Mouse (Mus musculus) cerebral cortex, adult 2 months (tissue): ENCODE results near the gene Lsamp.

Experiments
- WGBS: fragments of 180-500 bp; shearing (Covaris S2); methylation state at CpG from one replicate; pipeline ENCODE4 v1.1.7; 2018; 5-methylcytosine and 5-hydroxymethylcytosine counted together

Gene Lsamp

DNA sequence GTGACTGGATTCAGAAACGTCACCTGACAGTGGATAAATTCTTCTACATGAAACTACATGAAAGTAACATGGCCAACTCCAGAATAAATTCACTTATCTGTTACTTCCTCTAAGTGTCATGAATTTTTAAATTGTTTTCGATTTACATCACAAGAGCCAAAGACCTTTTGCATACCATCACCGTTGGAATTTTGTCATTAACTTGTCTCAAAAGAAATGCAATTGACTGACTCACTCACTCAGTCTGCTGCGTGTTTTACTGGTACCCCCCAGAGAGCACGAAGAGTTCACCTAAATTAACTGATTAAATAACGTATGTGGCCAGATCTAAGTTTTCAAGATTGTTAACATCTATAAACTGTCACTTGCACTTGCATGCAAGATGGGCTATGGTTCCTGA, 672.7 kb downstream of the Lsamp start:
- 67% methylated on average over 6 of the region's 6 CpGs for WGBS

DNA sequence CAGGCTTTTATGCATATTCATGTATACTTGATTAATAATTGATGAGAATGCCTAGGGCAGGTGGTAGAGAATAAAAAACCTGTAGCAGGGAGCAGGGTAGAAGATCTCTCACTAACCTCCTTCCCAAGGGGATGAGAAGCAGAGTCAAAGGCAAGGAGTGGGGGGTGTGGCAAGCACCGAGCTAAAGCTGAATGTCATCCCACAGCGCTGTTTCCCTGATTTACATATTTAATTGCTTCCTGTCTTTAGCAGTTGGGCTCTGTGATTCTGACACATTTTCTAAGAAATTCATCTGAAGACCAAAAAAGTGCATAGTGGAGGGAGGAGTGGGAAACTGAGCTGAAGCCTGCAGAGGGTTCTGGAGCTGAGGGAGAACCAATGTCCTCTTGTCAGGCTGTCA, 708.1 kb downstream of the Lsamp start:
- 19% methylated on average over 2 of the region's 2 CpGs for WGBS

DNA sequence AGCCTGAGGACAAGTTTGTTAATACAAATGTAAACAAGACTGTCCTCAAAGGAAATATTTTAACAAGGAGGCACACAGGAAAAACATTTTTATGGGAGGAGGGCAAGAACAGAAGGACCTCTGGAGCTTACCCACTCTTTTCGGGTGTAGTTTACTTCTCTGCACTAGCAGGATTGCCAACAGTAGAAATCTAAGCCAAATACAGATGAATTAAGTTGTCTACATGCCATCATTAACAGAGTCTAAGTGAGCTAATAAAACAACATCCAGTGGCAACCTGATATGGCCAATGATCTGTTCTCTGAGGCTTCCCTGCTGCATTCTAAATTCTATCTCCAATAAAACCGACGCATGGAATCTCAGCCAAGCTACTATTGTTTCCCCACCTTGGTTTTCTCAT, 713.1 kb downstream of the Lsamp start:
- WGBS, result 83% methylated on average over 3 of the region's 3 CpGs

DNA sequence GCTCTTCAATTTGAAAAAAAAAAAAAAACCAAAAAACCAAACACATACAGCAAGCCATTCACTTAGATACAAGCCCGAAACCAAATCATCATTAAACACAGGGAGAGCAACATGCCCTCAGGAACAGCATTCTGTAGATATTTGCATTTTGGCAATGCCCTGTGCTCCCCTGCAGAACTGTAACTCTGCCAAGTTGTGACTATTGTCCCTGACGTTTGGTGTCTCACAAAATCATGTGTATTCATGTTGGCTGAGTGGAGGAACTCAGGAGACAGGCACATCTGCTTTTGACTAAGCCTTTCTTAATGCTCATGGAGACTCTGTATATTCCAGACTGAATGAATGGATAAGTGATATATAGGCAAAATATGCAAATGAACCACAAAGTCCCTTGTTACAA, 724.4 kb downstream of the Lsamp start:
- 38% methylated on average over 2 of the region's 2 CpGs for WGBS

DNA sequence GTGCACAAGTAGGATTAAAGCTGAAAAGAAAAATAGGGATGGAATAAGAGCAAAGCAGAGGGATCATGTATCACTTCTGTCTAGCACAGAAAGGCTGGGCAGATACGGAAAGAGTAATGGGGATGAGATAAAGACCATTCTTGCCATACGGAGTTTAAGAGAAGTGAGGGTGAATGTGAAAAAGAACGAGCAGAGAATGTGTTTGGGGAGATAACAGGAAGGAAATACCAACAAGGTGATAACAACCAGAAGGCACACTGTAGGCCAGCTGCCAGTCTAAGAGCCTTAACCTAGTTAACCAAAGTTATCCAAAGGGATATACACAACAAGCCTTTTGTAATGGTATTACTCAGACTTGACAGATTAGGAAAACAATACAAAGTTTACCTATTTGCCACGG, 725.4 kb downstream of the Lsamp start:
- WGBS, result 68% methylated on average over 4 of the region's 4 CpGs

DNA sequence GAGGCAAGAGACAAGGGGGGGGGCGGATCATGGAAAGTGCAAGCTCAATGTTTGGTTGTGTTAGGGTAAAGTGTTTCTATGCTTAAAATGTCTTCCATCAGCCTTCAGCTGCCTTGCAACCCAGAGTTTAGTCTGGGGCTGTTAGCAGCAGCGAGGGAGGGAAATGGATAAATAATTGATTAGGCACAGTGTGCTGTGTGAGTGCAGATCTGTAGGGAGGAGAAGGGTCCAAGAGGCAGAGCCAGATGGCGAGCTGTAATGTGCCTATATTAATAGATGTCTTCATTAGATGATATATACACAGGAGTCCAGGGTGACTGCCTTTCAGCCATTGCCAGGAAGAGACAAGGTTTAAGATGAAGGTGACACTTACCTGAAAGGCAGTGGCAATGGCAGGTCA, 725.9 kb downstream of the Lsamp start:
- 83% methylated on average over 3 of the region's 3 CpGs for WGBS

DNA sequence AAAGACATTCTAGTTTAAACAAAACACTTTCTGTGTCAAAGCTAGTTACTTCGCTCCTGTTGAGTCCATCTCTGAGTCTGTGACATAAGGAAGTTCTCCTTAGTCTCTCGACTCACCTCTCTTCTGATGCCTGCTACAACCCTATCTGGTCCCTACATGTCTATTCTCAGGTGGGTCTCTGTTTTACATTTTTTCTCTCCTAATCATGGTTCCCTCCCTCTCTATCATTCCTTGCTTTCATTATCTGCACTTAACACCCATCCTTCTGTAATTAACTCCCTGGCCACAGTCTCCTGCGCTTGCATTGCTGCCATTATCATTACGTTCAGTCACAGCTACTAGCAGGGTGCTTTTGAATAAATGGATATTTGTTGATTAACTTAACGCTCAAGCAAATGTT, 726.3 kb downstream of the Lsamp start:
- WGBS, result 93% methylated on average over 5 of the region's 5 CpGs

DNA sequence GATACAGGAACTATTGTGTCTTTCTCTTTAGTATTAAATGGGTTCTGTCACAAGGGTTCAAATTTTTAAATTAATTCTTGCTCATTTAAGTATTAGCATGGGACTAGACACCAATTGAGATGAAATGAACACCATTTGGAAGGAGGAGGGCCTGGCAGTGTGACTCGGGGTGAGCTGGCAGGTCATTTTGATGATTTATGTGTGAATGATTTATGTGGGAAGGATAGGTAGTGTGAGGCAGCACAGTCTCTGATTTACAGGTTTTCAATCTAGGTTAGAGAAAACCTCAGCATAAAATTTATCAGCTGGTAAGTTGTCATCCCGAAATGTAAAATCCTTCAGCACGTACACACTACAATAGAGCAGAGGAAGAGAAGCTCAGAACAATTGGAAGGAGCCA, 729.6 kb downstream of the Lsamp start:
- 88% methylated on average over 3 of the region's 3 CpGs for WGBS

DNA sequence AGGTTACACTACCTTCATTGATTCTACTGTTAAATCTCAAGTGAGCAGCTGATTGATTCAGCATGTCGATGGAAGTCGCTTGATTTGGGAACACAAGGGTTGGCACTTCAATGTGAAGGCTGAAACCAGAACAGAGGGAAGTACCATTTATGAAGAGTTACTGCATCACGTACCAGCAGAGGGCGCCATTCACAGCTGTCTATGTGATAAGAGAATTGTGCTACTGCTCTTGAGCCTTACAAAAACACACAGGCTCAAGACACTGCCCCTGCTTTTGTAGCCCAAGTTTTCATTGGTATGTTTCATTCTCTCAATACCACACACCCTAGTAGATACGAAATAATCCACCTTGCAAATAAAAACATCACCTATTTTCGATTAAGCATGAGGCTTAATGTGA, 754.9 kb downstream of the Lsamp start:
- WGBS, result 37% methylated on average over 6 of the region's 6 CpGs

DNA sequence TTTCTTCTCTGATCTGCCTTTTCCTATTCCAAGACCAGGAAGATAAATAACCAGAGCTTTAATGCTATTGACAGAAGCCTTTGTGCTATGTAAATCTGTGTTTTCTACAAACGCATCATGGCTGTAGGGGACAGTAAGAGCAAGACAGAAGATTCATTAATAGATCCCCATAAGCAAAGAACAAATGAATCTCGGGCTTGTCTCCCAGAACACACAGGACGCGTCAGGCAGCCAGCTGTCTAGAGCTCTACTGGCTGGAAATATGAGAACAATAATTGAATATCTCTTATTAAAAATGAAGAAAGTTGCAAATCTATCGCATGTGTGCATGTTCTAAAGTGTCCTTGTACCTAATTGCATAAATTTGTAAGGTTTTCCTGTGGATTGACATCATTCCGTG, 755.6 kb downstream of the Lsamp start:
- WGBS, result 70% methylated on average over 6 of the region's 6 CpGs

DNA sequence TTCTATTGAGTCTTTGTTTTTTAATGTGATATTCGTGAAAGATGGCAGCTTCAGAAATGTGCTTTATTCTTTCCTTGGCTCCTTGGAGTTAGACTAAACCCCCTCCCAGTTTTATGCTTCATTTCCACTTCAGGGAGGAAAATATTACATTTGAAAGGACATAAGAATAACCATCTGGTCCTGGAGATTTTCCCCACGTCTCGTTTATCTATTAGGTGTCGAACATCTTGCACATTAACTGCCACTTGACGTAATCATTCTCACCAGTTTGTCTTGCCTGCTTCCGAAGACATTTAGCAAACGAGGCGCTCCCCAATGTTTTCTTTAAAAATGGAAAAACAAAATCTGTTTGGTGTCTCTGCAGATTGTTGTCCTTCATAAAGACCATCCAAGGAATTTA, 756.1 kb downstream of the Lsamp start:
- 83% methylated on average over 8 of the region's 8 CpGs for WGBS

DNA sequence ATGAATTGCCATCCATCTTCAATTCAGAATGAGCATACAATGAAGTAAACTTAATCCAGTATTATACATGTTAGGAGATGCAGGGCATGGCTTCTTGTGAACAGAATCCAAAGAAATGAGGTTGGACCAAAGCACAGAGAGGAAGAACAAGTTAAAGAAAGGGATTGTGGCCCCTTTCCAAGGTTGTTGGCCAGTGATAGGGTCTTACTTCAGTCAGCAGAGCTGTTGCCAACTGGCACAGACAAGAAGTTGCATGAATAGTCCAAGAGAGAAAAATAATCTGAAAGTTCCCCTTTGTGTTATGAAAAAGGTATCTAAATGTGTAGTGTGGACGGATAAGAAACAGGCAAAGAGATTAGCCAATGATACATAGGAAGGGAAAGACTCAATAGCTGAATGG, 843.0 kb downstream of the Lsamp start:
- WGBS, result 75% methylated on average over 1 of the region's 1 CpGs

DNA sequence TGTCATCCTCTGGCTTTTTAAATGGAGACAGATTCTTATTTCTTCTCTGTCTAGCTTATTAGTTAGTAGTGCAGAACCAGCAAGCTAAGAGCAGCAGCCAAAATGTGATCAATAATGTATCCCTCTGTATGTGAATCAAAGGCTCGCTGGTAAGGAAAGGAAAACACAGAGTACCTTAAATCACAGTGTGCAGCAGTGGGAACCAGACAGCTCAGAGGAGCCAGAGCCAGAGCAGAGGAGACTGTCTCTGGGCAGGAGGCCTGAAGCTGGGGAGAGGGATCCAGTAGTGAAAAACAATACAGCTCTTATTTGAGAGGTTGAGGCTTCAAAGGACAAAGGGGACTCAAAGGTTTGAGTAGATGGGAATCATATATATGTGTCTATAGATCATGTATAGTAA, 857.6 kb downstream of the Lsamp start:
- WGBS, result 74% methylated on average over 1 of the region's 1 CpGs

DNA sequence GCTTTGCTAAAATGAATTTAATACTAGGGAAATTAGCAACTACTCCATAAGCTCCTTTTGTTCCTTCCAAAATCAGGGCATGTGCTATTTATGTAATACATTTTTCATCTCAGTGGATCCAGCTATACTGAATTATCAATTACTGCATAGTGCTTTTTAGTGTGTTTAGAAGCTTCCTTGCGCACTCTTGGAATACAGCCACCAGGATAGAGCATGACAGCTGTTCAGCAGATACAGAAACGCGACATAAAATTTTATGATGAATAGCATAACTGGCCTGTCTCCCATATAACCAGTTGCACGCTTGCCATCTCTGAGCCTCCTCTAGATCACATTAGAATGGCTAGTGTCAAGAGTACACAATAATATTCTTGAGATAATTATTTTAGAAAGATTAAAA, 894.1 kb downstream of the Lsamp start:
- 45% methylated on average over 4 of the region's 4 CpGs for WGBS

DNA sequence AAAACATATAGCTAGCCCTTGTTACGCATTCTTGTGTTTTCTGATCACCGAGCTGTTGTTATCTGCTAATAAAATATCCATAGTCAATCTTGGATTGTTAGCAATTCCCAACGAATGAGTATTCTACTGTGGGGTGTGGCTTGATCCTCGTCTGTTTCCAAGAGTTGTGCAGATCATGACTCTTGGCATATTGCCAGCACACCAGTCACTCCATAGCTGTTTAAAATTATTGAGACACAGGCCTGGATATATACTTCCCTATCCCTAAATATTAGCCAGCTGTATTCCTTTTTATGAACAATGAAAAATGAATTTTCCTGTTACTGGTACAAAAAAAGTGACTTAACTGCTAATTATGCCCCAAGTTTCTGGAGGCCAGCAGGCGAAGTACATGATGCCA, 897.8 kb downstream of the Lsamp start:
- WGBS, result 72% methylated on average over 5 of the region's 5 CpGs

DNA sequence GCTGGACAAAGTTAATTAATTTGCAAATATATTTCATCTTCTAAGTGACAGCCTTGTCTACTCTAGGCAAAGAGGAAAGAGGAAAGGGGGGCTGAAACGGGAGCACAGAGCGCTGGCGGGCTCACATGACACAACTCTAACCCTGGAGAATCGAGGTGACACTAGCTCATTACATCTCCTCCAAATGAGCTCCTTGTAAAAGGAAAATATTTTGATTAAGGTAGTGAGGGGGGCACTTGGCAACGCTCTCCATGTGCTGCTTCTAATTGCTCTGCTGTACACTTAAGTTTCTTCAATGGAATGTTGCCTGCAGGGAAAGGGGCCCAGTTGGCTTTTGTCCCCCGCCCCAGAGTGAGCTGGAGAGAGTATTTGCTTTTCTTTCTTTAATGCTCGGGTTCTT, 907.2 kb downstream of the Lsamp start:
- WGBS, result 48% methylated on average over 7 of the region's 7 CpGs

DNA sequence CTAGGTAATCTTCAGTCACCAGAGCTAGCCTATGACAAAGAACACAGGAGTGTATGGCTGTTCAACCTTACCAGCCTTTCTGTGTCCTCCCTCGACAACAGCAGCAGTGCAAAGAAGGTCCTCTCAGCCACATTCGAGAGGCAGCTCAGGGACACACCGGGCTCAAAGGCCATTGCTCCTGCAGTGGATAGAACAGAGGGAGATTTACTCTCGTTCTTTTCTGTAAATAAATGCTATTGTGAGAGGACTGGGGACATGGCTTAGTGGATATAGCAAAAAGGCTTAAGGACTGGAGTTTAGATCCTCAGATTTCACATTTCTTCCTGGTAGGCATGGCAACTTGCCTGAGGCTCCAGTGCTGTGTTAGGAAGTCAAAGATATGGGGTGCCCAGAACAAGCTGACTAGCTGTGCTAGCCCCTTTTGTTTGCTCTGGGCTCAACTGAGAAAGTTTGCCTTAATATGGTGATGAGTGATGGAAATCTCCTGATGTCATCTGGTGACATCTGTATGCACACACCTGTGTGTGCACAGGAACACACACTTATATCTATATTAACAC, 913.7 kb downstream of the Lsamp start:
- 61% methylated on average over 4 of the region's 4 CpGs for WGBS

DNA sequence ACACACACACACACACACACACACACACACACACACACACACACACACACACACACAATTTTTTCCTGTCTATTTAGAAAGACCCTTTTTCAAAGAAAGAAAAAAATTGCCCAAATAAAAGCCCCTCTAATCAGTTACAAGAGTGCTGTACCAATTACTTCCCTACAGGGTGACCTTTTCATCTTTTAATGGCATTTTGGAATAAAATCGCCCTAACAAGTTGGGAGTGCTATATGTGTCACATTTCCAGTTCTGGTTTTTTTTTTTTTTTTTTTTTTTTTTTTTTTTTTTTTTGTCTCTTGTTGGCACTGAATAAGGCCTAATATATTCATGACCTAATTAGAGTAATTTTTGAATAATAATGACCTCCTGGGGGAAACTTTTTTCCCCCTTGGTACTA, 923.7 kb downstream of the Lsamp start:
- WGBS, result 42% methylated on average over 1 of the region's 1 CpGs

DNA sequence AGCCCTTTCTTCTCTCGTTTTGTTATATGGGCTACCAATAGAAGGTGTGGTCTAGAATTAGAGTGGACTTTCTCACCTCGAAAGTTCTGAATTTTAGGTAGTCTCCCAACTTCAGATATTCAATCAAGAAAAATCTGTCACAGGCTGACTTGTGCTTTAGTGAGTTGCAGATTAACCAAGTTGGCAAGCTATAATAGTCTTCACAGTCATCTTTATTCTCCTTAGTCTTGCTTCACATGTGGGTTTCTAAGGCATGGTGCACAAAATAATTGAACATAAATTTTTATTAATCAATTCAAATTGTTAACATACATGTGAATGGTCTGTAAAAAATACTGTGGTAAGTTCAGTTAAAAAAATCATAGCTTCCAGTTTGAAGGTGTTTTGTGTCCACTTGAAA, 930.0 kb downstream of the Lsamp start:
- WGBS, result 73% methylated on average over 2 of the region's 2 CpGs

DNA sequence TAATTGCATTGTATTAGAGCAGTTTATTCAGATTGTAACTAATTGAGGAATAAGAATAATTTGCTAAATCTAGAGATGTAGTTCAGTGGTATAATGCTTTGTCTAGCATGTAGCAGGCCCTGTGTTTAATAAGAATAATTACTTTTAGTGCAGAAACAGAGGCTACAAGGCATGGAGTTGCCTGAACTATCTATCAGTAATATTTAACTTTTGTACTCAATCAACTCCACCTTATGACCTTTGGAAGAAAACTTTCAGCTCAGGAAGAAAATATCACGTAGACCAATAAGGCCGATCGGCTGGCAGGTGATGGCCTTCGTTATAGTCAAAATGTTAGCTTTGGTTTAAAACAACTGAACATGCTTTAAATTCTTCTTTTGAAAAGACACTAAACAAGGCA, 946.4 kb downstream of the Lsamp start:
- 82% methylated on average over 4 of the region's 4 CpGs for WGBS

DNA sequence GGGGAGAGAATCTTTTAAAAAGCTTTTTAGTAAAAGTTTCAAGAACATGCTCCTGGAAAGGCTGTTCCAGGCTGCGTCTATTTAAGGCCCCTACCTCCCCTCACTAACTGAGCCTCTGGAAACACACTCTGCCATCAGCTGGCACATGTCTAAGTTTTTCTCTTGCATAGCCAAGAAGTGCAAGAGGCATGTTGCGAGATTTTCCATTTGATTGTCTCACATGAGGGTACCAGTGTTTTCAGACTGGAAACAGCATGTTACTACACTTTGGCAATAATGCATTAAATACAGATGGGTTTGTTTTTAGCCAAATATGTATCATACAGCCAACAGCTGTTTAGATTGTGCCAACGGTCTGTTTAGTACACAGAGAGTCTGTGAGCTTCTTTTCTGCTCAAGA, 958.1 kb downstream of the Lsamp start:
- 36% methylated on average over 3 of the region's 3 CpGs for WGBS

DNA sequence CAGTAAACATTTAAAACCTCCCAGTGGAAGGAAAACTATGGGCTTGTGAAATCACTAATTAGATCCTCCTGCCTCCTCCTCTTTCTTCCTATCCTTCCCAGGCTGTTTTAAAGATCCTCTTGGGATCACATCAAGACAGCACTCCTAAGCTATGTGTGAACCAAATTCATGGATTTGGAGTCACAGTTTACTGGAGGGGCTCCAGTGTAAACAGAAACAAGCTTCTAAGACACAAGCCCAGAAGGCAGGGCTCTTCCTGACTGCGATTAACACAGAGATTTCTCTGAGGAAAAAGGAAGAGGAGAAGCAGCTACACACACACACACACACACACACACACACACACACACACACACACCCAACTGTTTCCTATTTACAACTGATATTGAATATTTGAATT, 961.7 kb downstream of the Lsamp start:
- 52% methylated on average over 1 of the region's 1 CpGs for WGBS

DNA sequence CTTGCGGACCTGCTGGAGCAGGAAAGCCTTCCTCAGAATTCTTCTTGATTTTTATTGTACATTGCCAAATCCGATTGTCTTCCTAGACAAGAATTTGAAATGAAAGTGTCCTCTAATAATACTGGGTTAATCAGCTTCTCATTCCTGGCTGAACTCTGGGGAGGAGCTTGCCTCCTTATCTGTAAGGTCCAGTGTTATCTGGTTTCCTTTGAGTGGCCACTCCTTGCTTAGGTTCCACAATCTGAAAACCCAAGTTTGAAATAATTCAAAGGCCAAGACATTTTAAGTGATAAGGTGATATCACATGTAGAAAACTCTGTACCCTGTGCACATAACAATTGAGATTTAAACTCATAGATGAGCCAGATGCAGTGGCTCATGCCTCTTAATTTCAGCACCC, 975.0 kb downstream of the Lsamp start:
- WGBS, result 84% methylated on average over 2 of the region's 2 CpGs

DNA sequence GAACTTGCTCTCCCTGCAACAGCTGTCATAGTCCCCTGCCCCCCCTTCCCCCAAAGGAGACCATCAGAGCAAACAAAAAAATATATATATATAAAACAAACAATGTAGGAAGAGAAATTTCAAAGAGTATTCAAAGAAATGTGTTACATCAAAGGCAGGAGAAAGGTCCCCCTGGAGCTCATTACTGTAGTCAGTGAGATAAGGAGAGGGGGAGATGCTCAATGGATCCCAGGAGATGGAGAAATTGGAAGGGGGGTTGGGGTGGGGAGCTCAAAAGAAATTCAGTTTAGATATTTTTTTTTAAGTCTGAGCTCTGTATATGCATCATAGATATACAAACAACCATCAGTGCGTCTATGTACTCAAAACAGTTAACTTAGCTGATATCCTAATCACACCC, 976.4 kb downstream of the Lsamp start:
- 92% methylated on average over 1 of the region's 1 CpGs for WGBS
